Mouse (Mus musculus) neural tube, embryonic 15.5 days (tissue): ENCODE measurements around the gene Slc9a3. TPM values are rescaled to one million over a fixed set of nuclear protein-coding genes. Genes with fewer than 3 reads are reported as not detected.

ENCODE experiments used
- ATAC-seq: fragments of 200-750 bp; cut with Nextera tagmentation; 2 replicates; pipeline ENCODE4 v1.8.0; 2017; ENCODE audit warnings: mild to moderate bottlenecking, moderate TSS enrichment, moderate library complexity; ENCODE audit not compliant: low FRiP score
- H3K27ac ChIP-seq: fragments of 300-500 bp; sonication (generic); replicated peaks from 2 replicates; pipeline ENCODE4 v1.5.1; 2015; ENCODE audit warnings: mild to moderate bottlenecking, inconsistent platforms
- H3K27me3 ChIP-seq: fragments of 300-500 bp; sonication (generic); replicated peaks from 2 replicates; pipeline ENCODE4 v1.6.1; 2015; ENCODE audit warnings: inconsistent platforms
- H3K36me3 ChIP-seq: fragments of 300-500 bp; sonication (generic); 2 replicates; pipeline ENCODE4 v1.6.1; 2015; ENCODE audit warnings: inconsistent platforms
- H3K4me1 ChIP-seq: fragments of 300-500 bp; sonication (generic); 2 replicates; pipeline ENCODE4 v1.6.1; 2015; ENCODE audit warnings: inconsistent platforms
- H3K4me2 ChIP-seq: fragments of 300-500 bp; sonication (generic); 2 replicates; pipeline ENCODE4 v1.6.1; 2015; ENCODE audit warnings: inconsistent platforms, mild to moderate bottlenecking, moderate library complexity
- H3K4me3 ChIP-seq: fragments of 300-500 bp; sonication (generic); replicated peaks from 2 replicates; pipeline ENCODE4 v1.5.1; 2015; ENCODE audit warnings: mild to moderate bottlenecking, inconsistent platforms
- H3K9ac ChIP-seq: fragments of 300-500 bp; sonication (generic); replicated peaks from 2 replicates; pipeline ENCODE4 v1.6.1; 2015; ENCODE audit warnings: mild to moderate bottlenecking, inconsistent platforms
- H3K9me3 ChIP-seq: fragments of 300-500 bp; sonication (generic); replicated peaks from 2 replicates; pipeline ENCODE4 v1.6.1; 2016; ENCODE audit warnings: inconsistent platforms
- WGBS: fragments of 180-500 bp; shearing (Covaris S2); methylation state at CpG from one replicate; pipeline ENCODE4 v1.1.7; 2015; ENCODE audit warnings: mixed read lengths; 5-methylcytosine and 5-hydroxymethylcytosine counted together
- polyA plus RNA-seq: library from polyadenylated mRNA; unstranded; fragments of >200 nt; fragmentation: Nextera tagmentation; extraction: Ambion mirVana; gene quantifications from 2 replicates; pipeline ENCODE4 v1.2.1, GENCODE M21; 2015

The Slc9a3 gene
- polyA plus RNA-seq, 1 experiment from 2014 or later = 0.46 TPM

DNA sequence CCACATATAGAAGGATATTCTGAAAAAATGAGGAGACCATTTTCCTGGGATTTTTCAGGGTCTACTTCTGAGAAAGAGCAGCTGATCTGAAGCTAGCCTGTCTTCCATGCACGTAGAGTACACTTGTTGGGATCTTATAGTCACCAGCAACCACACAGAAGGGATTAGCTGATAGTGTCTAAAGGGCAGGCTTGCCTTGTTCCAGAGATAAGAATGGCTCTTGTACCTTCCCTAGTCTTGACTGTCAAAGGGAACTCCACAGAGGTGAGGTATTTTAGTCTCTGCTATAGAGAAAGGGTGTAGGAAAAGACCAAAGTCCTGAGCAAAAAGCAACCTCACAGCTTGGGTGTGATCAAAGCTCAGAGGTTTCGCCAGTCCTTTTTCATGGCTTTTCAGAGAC, 26.1 kb downstream of the Slc9a3 start:
- H3K9ac ChIP-seq = no peak overlapping the region
- no peak overlapping the region for H3K4me3 ChIP-seq
- 88% methylated on average over 2 of the region's 2 CpGs for WGBS
- H3K27me3 ChIP-seq = no peaks in the 10 kb centered on the region
- H3K4me2 ChIP-seq = no peak overlapping the region
- no peak overlapping the region for H3K27ac ChIP-seq
- no peaks in the 10 kb centered on the region for H3K36me3 ChIP-seq
- H3K9me3 ChIP-seq = no peaks in the 10 kb centered on the region
- no peak for ATAC-seq
- no peaks in the 10 kb centered on the region for H3K4me1 ChIP-seq

DNA sequence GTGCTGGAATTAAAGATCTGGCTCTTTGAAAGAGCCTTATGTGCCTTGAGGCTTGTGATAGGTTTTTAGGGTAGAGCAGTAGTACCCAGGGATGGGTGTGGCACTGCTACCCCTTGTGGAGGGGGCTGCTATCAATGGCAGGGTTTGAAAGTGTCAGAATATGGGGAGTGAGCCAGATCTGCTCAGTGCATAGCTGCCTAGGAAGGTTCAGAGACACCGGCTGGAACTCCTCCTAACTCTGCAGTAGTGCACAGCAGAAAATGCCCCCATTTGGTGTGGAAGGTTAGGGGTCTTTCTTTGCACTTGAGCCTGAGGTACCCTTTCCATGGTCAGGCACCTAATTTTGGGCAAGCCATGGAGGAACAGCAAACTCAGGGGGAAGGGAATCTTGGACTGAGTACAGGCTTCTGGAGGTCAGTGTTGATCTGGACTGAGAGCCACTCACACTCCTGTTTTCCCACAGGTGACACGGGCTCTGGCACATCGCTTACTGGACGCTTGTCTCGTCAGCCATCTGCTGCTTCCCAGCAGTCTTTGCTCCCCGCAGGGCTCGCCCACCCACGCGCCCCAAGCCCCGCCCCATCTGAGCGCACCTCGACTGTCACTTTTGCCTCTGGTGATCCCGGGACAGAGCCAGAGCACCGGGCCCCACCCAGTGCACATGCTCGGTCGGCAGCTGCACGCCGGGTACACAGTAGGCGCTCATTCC, 45.2 kb downstream of the Slc9a3 start:
- Histone ChIP-seq H3K4me3 (peak overlapping the region; percentile 51), H3K4me2 (peak overlapping the region; percentile 88), H3K9ac (peak overlapping the region; percentile 55), H3K4me1 (peaks cover 10% of the 10 kb centered on the region), H3K9me3 (no peaks in the 10 kb centered on the region), H3K27me3 (no peaks in the 10 kb centered on the region), H3K27ac (no peak overlapping the region), H3K36me3 (peaks cover 22% of the 10 kb centered on the region)
- whole genome bisulfite sequencing = 11% methylated on average over 19 of the region's 19 CpGs
- peak; percentile 86 for ATAC-seq

DNA sequence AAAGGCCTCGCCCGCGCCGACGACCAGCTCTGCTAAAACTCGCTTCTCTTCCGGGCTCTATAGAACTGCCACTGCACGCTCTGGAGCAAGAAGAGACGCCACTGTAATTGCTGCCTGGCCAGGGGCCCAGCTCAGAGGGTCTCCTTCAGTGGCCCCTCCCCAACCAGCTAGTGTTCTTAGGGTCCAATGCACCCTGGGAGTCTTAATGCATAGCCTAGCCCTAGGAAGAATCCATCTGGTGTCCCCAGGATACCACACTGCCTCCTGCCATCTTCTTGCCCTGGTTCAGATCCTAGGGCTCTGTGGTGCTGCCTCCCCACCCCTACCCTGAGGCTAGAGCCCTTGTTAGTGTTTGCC, 45.8 kb downstream of the Slc9a3 start:
- WGBS = 6% methylated on average over 9 of the region's 9 CpGs
- H3K36me3 ChIP-seq = peaks cover 27% of the 10 kb centered on the region
- ATAC-seq = peak; percentile 78
- peak overlapping the region; percentile 51 for H3K4me3 ChIP-seq
- peak overlapping the region; percentile 88 for H3K4me2 ChIP-seq
- peaks cover 10% of the 10 kb centered on the region for H3K4me1 ChIP-seq
- peak overlapping the region; percentile 55 for H3K9ac ChIP-seq
- no peaks in the 10 kb centered on the region for H3K9me3 ChIP-seq
- no peaks in the 10 kb centered on the region for H3K27me3 ChIP-seq
- no peak overlapping the region for H3K27ac ChIP-seq

GRCm38 (mm10) chr13:74167492-74167891, 46.2 kb downstream of the Slc9a3 start:
- no peak; the same call in none of the 2 replicates for ATAC-seq

GRCm38 (mm10) chr13:74169446-74170164, 48.3 kb downstream of the Slc9a3 start:
- no peak overlapping the region for H3K9ac ChIP-seq
- H3K4me1 ChIP-seq = peaks cover 10% of the 10 kb centered on the region
- WGBS = 92% methylated on average over 10 of the region's 10 CpGs
- no peak overlapping the region for H3K27ac ChIP-seq
- H3K4me3 ChIP-seq = no peak overlapping the region
- no peaks in the 10 kb centered on the region for H3K27me3 ChIP-seq
- no peaks in the 10 kb centered on the region for H3K9me3 ChIP-seq
- H3K36me3 ChIP-seq = peaks cover 48% of the 10 kb centered on the region
- ATAC-seq = no peak
- H3K4me2 ChIP-seq = no peak overlapping the region

More at GRCm38 (mm10) chr13:74167492-74167891, 46.2 kb downstream of the Slc9a3 start:
- no peaks in the 10 kb centered on the region for H3K27me3 ChIP-seq
- WGBS = 90% methylated on average over 2 of the region's 2 CpGs
- H3K9ac ChIP-seq = no peak overlapping the region
- peaks cover 10% of the 10 kb centered on the region for H3K4me1 ChIP-seq
- no peak overlapping the region for H3K27ac ChIP-seq
- H3K36me3 ChIP-seq = peaks cover 29% of the 10 kb centered on the region
- no peaks in the 10 kb centered on the region for H3K9me3 ChIP-seq
- peak overlapping the region; percentile 88 for H3K4me2 ChIP-seq
- H3K4me3 ChIP-seq = no peak overlapping the region

- no peaks in the 10 kb centered on the region for H3K9me3 ChIP-seq
- WGBS = 96% methylated on average over 5 of the region's 5 CpGs
- no peak overlapping the region for H3K4me3 ChIP-seq
- H3K27me3 ChIP-seq = no peaks in the 10 kb centered on the region
- ATAC-seq = no peak
- H3K4me2 ChIP-seq = no peak overlapping the region
- no peak overlapping the region for H3K9ac ChIP-seq
- peaks cover 3% of the 10 kb centered on the region for H3K4me1 ChIP-seq
- H3K36me3 ChIP-seq = peaks cover 62% of the 10 kb centered on the region
- H3K27ac ChIP-seq = no peak overlapping the region
These were observed 50.8 kb downstream of the Slc9a3 start for GRCm38 (mm10) chr13:74172036-74172435.

DNA sequence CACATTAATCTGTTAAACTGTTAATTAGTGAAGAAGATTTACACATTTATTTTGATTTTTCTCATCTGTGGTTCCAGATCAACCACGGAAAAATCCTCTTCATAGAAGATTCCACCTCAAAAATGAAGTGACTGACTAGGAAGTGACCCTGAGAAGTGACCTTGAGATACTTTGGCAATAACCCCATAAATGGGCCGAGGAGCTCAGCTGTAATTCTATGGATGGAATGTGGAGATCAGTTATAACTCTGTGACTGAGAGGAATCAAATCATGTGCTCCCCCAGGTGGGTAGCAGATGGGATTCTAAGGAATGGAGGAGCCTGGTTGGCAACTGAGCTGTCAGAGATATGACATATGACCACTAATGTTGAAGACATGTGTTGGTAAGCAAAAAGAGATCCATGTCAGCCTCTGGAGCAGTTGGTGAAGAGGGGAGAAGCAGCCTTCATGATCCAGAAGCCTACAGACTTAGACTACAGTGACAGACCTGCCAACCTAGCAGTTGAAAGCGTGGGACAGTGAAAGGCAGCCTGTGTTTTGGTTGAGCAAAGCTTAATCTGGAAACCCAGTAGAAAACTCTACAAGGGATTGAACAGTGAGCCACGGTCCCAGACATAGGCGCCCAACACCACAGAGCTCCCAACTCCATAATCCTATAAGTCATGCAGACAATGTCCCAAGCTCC, 61.9 kb downstream of the Slc9a3 start:
- H3K36me3 ChIP-seq = peaks cover 51% of the 10 kb centered on the region

DNA sequence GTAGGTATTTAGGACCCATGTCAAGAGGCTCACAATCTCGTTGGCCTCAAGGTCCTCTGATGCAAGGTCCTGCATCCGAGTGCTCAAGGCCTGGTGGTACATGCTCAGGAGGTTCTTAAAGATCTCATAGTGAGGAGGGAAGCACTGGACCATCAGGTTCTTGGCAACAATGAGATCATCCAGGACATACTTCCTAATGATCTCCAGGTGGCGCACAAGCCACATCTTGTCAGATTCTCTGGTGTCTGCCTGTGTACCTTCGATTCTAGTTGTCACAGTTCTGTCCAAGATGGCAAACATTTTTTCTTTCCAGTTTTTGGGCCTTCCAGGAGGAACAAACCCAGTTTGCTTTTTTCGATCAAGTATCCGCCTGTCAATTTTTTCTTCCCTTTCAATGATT, 71.4 kb downstream of the Slc9a3 start:
- Histone ChIP-seq H3K4me1 (no peaks in the 10 kb centered on the region), H3K4me3 (no peak overlapping the region), H3K27ac (no peak overlapping the region), H3K27me3 (no peaks in the 10 kb centered on the region), H3K4me2 (no peak overlapping the region), H3K36me3 (peaks cover 53% of the 10 kb centered on the region), H3K9ac (no peak overlapping the region), H3K9me3 (no peaks in the 10 kb centered on the region)
- WGBS = 88% methylated on average over 6 of the region's 6 CpGs
- ATAC-seq = no peak

More for the DNA sequence above, 61.9 kb downstream of the Slc9a3 start:
- Histone ChIP-seq H3K4me3 (no peak overlapping the region), H3K4me1 (no peaks in the 10 kb centered on the region), H3K9ac (no peak overlapping the region), H3K27me3 (no peaks in the 10 kb centered on the region), H3K27ac (no peak overlapping the region), H3K9me3 (no peaks in the 10 kb centered on the region), H3K4me2 (no peak overlapping the region)
- WGBS = 97% methylated on average over 5 of the region's 5 CpGs
- ATAC-seq = no peak

- no peak for ATAC-seq
- no peak overlapping the region for H3K9ac ChIP-seq
- H3K27me3 ChIP-seq = no peaks in the 10 kb centered on the region
- H3K4me2 ChIP-seq = no peak overlapping the region
- no peaks in the 10 kb centered on the region for H3K9me3 ChIP-seq
- H3K4me1 ChIP-seq = no peaks in the 10 kb centered on the region
- no peak overlapping the region for H3K27ac ChIP-seq
- H3K4me3 ChIP-seq = no peak overlapping the region
- WGBS = 82% methylated on average over 3 of the region's 3 CpGs
- peaks cover 46% of the 10 kb centered on the region for H3K36me3 ChIP-seq
These were observed 75.2 kb downstream of the Slc9a3 start for GRCm38 (mm10) chr13:74196451-74196850.

DNA sequence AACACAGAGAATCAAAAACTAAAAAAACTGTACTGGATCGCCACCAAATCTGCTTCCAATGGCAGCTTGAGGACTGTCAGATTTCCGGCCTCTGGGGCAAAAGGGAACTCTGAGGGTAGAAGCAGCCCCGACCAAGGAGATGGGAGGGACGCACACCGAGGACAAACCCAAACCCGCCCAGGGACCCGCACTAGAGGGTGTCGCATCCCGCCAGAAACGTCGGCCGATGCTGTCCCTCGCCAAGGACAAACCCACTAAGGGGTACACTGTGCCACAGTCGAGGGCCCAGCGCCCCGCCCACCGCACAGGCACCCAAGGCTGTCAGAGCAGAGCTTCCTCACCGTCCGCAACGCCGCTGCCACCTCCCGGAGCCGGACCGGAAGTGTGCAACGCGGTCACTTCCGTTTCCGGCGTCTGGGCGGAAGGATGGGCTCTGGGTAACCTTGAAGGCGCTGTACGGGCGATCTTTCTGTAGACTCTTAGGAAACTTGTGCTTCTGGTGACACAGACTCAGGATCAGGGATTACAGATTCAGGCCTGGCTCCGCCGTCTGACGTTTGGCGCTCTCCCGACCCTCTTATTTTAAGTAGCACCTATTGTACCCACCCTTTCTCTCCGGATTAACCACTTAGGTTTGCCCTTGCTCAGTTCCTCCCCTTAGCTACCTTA, 87.2 kb downstream of the Slc9a3 start, which contains the start of gene Exoc3:
Gene Exoc3 (minus strand): TSS at position 416 of the 669 bp plus-strand sequence.
- peak within 1 kb of the TSS; percentile 95 for H3K27ac ChIP-seq
- WGBS = under 1% methylated on average over 39 of the region's 39 CpGs
- H3K36me3 ChIP-seq = peaks cover 9% of the 10 kb centered on the region
- ATAC-seq = peak; percentile 99
- H3K9me3 ChIP-seq = no peaks in the 10 kb centered on the region
- peak within 1 kb of the TSS; percentile 90 for H3K4me2 ChIP-seq
- H3K4me1 ChIP-seq = peaks cover 34% of the 10 kb centered on the region
- H3K9ac ChIP-seq = peak within 1 kb of the TSS; percentile 78
- H3K4me3 ChIP-seq = peak within 1 kb of the TSS; percentile 87
- no peaks in the 10 kb centered on the region; the same call in 1 of the 2 replicates for H3K27me3 ChIP-seq

- Histone ChIP-seq H3K36me3 (peaks cover 3% of the 10 kb centered on the region), H3K9ac (peak overlapping the region; percentile 78), H3K4me3 (peak overlapping the region; percentile 87), H3K27ac (peak overlapping the region; percentile 95), H3K4me1 (peaks cover 34% of the 10 kb centered on the region), H3K4me2 (peak overlapping the region; percentile 90), H3K27me3 (no peaks in the 10 kb centered on the region; the same call in 1 of the 2 replicates), H3K9me3 (no peaks in the 10 kb centered on the region)
- WGBS = 12% methylated on average over 12 of the region's 12 CpGs
- ATAC-seq = peak; percentile 76
These were observed 87.7 kb downstream of the Slc9a3 start for GRCm38 (mm10) chr13:74208986-74209345.
